Mouse (Mus musculus): ENCODE measurements around the gene Deaf1.
"Not testable (repeated sequence)": the region's sequence is repeated elsewhere in the genome, so short reads cannot be mapped to it uniquely, and the experiment has no call there.

Deaf1 gene

GRCm38 (mm10) chr7:141264041-141264700 is 63.3 kb downstream of the Deaf1 start:
- no peak for DNase-seq (ENCODE audit: low spot score)

DNA sequence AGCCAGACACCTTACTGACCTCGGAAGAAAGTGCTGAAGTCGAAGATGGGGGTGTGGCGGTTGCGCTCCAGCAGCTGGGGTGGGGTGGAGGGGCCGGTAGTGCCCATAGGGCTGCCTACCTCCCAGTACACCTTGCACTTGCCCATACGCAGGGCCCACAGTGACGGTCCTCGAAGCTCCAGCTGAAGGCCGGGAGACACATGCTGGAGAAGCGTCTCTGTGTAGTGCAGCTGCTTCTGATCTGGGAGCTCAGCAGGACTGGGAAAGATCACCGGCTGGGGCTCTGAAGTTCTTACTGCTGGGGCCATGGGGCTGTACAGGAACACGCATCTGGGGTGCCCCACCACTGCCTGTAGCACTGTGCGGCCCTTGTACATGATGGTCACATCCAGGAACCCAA is 63.9 kb downstream of the Deaf1 start:
- DNase-seq (ENCODE audit: low spot score): no peak

- DNase-seq (ENCODE audit: low spot score): no peak
Observed at GRCm38 (mm10) chr7:141261480-141261879, 66.0 kb downstream of the Deaf1 start.

- DNase-seq (ENCODE audit: low spot score): no peak
Observed at GRCm38 (mm10) chr7:141256159-141256558, 71.3 kb downstream of the Deaf1 start.

DNA sequence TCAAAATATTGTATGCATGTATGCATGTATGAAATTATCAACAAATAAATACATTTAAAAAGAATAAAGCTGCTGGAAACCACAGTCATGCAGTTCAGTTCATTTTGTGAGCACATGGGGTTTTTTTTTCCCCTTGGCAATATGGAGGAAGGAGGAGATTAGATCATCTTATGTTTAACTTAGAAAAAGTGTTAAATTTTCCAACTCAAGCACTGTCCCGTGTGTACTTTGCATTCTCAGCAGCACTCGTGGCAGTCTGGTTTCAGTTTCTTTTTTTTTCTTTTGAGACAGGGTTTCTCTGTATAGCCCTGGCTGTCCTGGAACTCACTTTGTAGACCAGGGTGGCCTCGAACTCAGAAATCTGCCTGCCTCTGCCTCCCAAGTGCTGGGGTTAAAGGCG is 77.0 kb downstream of the Deaf1 start:
- not testable (repeated sequence) for DNase-seq (ENCODE audit: low spot score)

Data from ovary, postnatal 36 days (tissue).